Mouse (Mus musculus) hematopoietic stem cell, adult 5-6 weeks (primary cell): ENCODE data around the gene Ctdspl. TPM values are rescaled to one million over a fixed set of nuclear protein-coding genes. Genes with fewer than 3 reads are reported as not detected.

Experiments
- ATAC-seq, 2 experiments: fragments of 125-278 bp in 1 of 2; replicated peaks in 1 of 2; 2 replicates each; pipeline ENCODE4 v1.8.0; 2016 to 2017; ENCODE audit warnings: inconsistent platforms in 2 of 2, mild to moderate bottlenecking in 2 of 2, moderate number of reproducible peaks in 2 of 2, low read depth in 1 of 2, moderate TSS enrichment in 1 of 2; ENCODE audit not compliant: low FRiP score in 2 of 2, poor library complexity in 2 of 2, severe bottlenecking in 2 of 2, insufficient read depth in 1 of 2, low TSS enrichment in 1 of 2
- total RNA-seq: library from RNA; stranded (forward); fragments of 172-1452, 232-1000 nt; gene quantifications from 2 replicates; pipeline ENCODE4 v1.2.3, GENCODE M21; 2017

Gene Ctdspl
- total RNA-seq = 6.9 and 8.2 TPM in 2 replicates

GRCm38 (mm10) chr9:118926111-118926650 lies at the start of gene Ctdspl:
Gene Ctdspl, plus strand, starts transcription at chr9:118926453.
- peak in 1 of 2 experiments; percentile 2; a peak in 1 of 4 replicates for ATAC-seq

- ATAC-seq = peak; percentile 29 to 33; a peak in 2 of 4 replicates
Observed at GRCm38 (mm10) chr9:118876902-118877301, 49.4 kb upstream of the Ctdspl start.

GRCm38 (mm10) chr9:118877365-118878008 lies 48.8 kb upstream of the Ctdspl start:
- ATAC-seq = no peak

- no peak for ATAC-seq
Observed at GRCm38 (mm10) chr9:118878596-118878995, 47.7 kb upstream of the Ctdspl start.

GRCm38 (mm10) chr9:118881281-118881945 lies 44.8 kb upstream of the Ctdspl start:
- peak in 1 of 2 experiments; percentile 68; a peak in 2 of 4 replicates for ATAC-seq

GRCm38 (mm10) chr9:118881946-118882284 lies 44.3 kb upstream of the Ctdspl start:
- no peak for ATAC-seq

- no peak; a peak in 1 of 4 replicates for ATAC-seq
Observed at GRCm38 (mm10) chr9:118883150-118883549, 43.1 kb upstream of the Ctdspl start.

- no peak for ATAC-seq
Observed at GRCm38 (mm10) chr9:118885785-118886184, 40.5 kb upstream of the Ctdspl start.

- no peak for ATAC-seq
Observed at GRCm38 (mm10) chr9:118887201-118887600, 39.1 kb upstream of the Ctdspl start.

- no peak for ATAC-seq
Observed at GRCm38 (mm10) chr9:118887734-118888133, 38.5 kb upstream of the Ctdspl start.

GRCm38 (mm10) chr9:118890149-118890548 lies 36.1 kb upstream of the Ctdspl start:
- ATAC-seq = peak; percentile 56 to 86; a peak in 3 of 4 replicates

- no peak for ATAC-seq
Observed at GRCm38 (mm10) chr9:118890645-118891044, 35.6 kb upstream of the Ctdspl start.

- ATAC-seq = no peak
Observed at GRCm38 (mm10) chr9:118891068-118891467, 35.2 kb upstream of the Ctdspl start.

GRCm38 (mm10) chr9:118891593-118891992 lies 34.7 kb upstream of the Ctdspl start:
- no peak for ATAC-seq

- ATAC-seq = no peak
Observed at GRCm38 (mm10) chr9:118895101-118895500, 31.2 kb upstream of the Ctdspl start.

GRCm38 (mm10) chr9:118900677-118901076 lies 25.6 kb upstream of the Ctdspl start:
- ATAC-seq = no peak

GRCm38 (mm10) chr9:118901917-118902316 lies 24.3 kb upstream of the Ctdspl start:
- no peak for ATAC-seq

GRCm38 (mm10) chr9:118907934-118908620 lies 18.2 kb upstream of the Ctdspl start:
- peak; percentile 67 to 76; a peak in 3 of 4 replicates for ATAC-seq
